Mouse (Mus musculus) CD4-positive, CD25-positive, alpha-beta regulatory T cell, adult 4 months (primary cell): ENCODE measurements around the gene P2ry2. TPM values are rescaled to one million over a fixed set of nuclear protein-coding genes. Genes with fewer than 3 reads are reported as not detected.

Experiments used
- ATAC-seq: one replicate; pipeline ENCODE4 v1.8.0; 2017
- polyA plus RNA-seq, 2 experiments: library from polyadenylated mRNA; unstranded; fragments of 100-300 nt; shearing (Covaris generic); gene quantifications; one replicate each; pipeline ENCODE4 v1.2.1; 2017

Gene P2ry2
- polyA plus RNA-seq = not detected

- no peak for ATAC-seq
These were observed at the start of gene P2ry2 for GRCm38 (mm10) chr7:101012541-101012940. Gene P2ry2 (minus strand): TSS chr7:101012866.

DNA sequence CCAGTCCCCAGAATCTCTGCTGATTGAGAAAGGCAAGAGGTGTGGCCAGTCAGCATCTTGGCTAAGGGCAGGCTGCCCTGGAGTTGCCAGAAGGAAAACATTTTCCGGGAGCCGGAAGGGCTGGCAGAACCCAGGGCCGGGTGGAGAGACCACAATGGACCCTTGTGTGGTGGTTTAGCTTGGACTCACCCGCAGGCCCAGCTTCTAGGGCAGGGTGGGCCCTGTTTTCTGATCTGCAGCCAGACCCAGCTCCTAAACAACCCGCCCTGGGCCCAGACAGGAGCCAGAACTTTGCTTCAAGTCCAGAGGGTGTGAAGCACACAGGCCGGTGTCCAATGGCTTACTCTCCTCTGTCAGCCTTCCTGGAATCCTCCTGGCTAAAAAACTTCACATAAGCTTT is 49.6 kb upstream of the P2ry2 start:
- no peak for ATAC-seq

- ATAC-seq = peak; percentile 40
These were observed 48.7 kb upstream of the P2ry2 start for GRCm38 (mm10) chr7:101061381-101061780.

DNA sequence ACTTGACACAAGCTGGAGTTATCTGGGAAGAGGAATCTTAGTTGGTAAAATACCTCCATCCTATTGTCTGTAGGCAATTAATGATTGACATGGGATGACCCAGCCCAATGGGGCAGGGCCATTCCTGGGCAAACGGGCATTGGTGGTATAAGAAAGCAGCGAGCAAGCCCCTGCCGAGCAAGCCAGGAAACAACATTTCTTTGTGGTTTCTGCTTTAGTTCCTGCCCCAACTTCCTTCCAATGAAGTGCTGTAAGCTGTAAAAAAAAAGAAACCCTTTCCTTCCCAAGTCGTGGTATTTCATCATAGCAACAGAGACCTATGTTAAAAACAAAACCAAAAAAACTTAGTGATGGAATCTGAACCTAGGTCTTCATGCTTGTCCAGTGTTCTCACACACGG is 47.8 kb upstream of the P2ry2 start:
- ATAC-seq = peak; percentile 85

DNA sequence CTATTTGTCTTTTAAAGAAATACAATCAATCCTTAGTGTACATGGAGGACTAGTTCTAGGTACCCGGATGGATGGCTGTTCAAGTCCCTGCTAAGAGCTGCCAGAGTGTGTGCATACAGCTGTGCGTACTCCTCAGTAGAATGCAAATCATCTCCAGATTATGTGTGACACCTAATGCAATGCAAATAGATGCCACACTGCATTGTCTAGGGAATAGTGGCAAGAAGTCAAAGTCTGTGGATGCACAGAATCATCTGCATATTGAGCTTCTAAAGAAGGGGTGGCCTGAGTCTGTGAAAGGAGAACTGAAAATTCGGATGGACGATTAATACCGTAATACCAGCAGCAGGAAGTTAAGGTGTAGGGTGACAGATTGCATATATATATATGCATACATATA is 46.5 kb upstream of the P2ry2 start:
- ATAC-seq = no peak

DNA sequence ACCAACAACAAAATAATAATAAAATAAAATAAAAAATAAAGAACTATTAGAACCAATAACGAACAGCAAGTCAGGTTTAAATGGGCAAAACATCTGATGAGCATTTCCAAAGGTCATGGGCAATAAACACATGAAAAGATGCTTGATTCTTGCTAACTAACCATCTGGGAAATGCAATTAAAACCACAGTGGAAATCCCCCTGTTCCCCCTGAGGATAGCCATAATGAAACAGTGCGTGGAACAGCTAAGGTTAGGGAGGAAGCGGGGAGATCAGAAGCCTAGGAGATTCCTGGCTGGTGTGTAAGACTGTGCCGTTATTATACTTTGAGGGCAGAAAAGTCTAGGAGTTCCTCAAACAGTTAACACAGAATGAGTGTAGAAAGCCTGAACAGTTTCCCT is 44.6 kb upstream of the P2ry2 start:
- ATAC-seq = no peak

- no peak for ATAC-seq
These were observed 40.5 kb upstream of the P2ry2 start for GRCm38 (mm10) chr7:101053136-101053535.

GRCm38 (mm10) chr7:101051551-101052221 is 39.0 kb upstream of the P2ry2 start:
- ATAC-seq = peak; percentile 63

DNA sequence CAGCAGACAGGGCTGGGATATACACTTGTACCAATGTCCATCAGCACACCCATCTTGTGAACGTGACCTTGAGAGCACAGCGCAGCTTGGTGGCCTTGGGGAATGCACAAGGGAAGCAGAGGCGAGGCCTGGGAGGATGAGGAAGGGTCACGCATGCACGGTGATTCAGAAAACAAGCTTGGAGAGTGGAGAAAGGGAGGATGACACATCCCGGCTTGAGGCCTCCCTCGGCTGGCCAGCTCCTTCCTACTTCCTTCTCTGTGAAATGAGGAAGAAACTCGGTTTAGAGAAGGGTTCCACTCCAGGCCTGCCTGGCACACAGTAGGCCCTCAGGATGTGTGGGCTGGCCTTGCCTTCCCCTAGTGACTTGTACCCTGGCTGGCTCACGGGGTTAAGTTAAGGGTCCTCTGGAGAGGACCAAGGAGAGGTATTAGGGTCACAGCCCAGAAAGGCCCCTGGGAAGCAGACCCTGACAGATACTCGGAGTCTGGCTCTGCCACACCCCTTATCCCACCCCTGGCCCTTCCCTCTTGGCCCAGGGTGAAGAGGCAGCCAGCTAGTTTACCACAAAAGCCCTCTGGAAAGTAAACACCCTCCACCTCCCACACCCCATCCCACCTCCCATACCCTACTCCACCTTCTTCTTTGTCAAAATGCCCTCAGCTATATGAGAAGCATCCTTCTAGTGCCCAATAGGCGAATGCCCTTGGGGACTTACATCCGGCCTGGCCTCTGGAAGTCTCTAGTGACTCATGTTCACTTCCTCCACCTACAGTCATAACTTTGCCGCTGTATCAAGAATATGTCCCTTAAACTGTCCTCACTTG is 38.3 kb upstream of the P2ry2 start:
- no peak for ATAC-seq

DNA sequence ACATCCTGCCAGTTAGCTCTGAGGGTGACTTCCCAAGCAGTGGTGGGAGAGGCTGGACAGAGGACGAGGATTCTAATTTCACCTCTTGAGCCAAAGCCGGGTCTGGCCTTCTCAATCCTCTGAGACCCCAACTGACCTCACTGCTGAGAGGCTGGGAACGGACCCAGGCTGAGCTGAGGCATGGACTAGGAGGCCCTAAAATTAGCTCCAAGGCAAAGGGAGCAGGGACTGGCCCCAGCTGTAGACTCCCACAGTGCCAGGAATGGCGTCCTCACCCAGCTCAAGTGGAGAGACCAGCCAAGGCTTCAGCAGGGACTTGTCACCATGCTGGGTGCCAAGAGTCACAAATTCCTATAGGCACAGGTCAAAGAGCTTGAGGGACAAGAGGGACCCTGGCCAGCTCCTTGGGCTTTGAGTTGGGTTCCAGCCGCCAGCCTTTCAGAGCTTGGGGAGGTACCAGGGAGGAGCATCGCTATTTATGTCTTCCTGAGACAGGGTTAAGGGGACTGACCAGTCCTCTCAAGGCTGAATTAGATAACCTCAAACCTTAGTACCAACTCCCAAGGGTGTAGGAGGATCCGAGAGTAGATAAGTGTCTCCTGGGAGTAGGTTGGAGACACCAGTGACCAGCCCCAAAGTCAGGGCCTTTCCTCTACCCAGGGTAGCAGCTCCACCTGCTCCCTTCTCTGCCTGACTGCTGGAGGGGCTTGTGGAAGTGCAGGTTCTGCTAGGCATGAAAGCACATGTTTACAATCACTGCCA is 36.8 kb upstream of the P2ry2 start:
- no peak for ATAC-seq

GRCm38 (mm10) chr7:101048247-101048646 is 35.6 kb upstream of the P2ry2 start:
- ATAC-seq = no peak

DNA sequence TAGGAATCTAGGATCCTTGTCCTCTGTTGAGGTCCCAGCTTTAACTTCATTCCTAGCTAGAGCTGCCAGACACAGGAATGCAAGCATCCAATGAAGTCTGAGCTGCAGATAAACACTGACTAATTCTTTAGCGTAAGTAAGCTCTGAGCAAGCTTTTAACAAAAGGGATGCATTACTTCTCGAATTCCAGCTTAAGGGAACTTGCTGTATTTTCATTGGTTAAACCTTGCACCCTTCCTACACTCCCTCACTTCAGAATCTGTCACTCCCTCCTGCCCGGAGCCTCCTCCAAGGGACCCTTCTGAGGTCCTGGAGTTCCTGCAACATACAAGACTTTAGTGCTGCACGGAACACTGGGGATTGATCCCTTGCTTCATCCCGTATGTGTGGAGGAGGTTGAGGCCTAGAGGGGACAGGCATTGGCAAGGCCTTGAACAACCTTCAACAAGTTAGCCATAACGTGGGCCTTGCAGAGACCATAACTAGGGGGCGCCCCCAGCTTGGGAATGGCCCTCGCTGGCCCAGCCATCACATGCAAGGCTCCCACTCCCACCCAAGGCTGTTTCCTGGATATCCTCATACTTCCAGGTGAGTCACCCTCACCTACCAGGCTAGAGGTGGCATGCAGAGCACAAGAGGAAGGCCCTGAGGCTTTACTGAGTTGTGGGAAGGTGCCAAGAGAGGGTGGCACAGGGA is 31.3 kb upstream of the P2ry2 start:
- ATAC-seq = no peak

DNA sequence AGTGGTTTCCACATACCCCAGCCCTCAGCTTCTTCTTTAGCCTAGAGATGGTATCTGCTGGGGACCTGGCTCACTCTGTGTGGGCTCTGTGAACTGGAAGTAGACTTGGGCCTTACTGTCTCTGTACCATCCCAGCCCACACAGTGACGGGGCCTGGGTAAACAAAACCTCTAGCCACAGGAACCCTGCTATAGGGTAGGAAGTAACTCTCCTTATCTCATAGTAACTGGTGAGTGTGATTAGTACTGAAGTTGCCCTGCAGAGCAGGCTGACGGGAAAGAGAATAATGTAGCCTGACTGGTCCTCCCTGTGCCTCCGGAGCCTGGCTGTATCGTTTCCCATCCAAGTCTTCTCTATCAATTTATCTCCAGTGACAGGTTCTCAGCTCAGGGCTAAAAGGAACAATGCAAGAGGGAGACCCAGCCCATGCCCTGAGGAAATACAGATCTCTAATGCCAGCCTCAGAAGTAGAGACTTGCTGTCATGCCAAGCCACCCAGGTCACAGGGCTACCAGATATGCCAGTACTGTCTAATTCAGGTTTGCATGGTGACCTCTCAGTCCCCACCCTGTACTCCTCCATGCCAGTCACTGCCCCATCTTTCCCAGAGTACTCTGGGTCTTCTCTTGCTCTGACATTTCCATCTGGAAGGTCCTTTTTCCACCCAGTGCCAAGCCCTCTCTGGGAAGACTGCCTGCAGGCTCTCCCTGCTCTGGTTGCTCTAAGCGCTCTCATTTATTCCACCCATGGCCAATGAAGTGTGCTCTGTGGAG is 29.5 kb upstream of the P2ry2 start:
- ATAC-seq = no peak

DNA sequence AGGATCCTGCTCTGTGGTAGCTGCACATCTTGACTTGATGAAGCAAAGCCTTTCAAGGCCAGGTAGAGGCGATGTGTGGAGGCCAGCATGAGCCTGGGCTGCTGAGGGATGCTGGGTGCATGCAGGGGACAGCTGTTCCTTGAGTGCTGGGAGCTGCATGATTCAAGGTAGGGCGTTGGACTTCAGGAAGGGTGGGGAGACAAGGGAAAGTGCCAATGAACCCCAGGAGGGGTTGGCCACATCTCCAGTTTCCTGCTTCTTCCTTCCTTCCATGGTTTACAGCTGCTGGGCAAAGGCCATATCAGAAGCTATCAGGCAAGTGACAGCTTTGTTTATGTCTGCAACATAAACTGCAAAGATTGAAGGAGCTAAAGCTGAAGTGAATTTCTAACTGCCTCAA is 28.9 kb upstream of the P2ry2 start:
- no peak for ATAC-seq

DNA sequence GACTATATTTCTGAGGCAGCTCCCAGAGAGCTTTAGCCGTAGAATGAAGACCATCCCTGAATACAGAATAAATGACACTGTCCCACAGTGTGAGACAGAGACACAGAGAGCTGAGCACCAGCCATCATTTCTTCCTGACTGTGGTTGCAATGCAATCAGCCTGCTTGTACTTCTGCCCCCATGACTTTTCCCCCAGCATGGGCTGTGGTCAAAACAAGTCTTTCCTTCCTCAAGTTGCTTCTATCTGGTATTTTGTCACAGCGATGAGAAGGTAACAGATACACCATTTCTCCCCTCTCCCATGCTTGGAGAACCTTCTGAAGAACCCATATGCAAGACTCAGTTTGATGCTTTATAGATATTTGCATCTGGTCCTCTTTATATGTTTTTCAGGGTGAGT is 20.7 kb upstream of the P2ry2 start:
- no peak for ATAC-seq

DNA sequence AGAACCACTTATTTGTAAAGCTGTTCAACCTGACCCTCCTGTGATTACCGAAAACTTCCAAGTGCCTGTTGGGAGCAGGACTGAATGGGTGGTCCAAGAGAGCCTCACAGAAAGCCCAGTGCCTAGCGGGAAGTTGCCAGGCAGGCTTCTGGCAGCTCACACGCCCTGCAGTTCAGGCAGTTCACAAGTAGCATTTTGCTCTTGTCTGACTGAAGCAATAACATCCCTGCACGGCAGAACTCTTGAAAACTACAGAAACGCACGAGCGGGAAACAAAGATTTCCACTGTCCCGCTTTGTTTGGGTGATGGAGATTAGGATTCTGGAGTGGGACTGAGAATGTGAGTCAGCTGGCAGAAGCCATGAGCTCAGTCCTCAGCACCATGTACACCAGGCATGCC is 18.6 kb upstream of the P2ry2 start:
- no peak for ATAC-seq

DNA sequence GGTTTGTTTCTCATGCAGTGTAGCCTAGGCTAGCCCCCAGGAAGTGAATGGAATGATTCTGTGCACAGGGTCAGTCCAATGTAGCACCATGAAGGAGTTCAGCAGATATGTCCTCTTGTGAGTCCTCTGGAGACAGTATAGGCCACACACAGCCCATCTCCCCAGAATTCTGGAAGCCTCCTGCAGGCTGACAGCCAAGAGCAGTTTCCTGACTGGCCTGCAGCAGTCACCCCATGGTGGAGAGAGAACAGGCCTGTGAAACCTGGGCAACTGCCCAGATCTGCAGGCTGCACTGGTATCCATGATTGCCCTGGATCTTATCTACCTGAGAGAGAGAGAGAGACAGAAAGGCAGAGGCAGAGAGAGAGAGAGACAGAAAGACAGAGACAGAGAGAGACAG is 18.1 kb upstream of the P2ry2 start:
- ATAC-seq = no peak

DNA sequence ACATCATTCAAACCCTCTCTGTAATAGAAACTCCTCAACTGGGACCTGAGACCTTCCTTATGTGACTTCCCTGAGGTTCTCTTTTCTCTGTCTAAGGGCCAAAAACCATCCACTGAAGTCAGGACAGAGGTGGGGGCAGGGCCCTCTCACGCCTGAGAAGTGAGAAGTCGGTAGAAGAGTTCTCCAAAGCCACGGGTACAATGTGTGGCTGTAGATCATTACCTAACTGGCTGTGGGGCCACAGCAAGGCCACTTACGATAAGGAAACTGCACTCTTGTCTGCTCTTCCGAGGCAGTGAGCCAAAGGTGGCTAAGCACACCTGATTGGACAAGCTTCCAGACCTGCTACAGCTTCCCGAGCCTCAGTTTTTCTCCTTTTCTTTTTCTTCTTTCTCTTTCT is 16.8 kb upstream of the P2ry2 start:
- no peak for ATAC-seq

GRCm38 (mm10) chr7:101028991-101029390 is 16.3 kb upstream of the P2ry2 start:
- ATAC-seq = no peak

GRCm38 (mm10) chr7:101028444-101028757 is 15.7 kb upstream of the P2ry2 start:
- no peak for ATAC-seq

GRCm38 (mm10) chr7:101027623-101028443 is 15.2 kb upstream of the P2ry2 start:
- peak; percentile 85 for ATAC-seq
